Mouse (Mus musculus): ENCODE measurements around the gene Col27a1. TPM values are rescaled to one million over a fixed set of nuclear protein-coding genes. Genes with fewer than 3 reads are reported as not detected.

Col27a1 gene
- polyA plus RNA-seq, 1 experiment from 2014 or later = 22.3 TPM

- WGBS = 59% methylated on average over 5 of the region's 5 CpGs
- Histone ChIP-seq H3K4me3 (replicated peaks) (no peak overlapping the region), H3K4me1 (peaks cover 26% of the 10 kb centered on the region), H3K4me2 (replicated peaks) (no peak overlapping the region), H3K9ac (no peak overlapping the region), H3K27me3 (no peaks in the 10 kb centered on the region; the same call in 1 of the 2 replicates), H3K36me3 (peaks cover 18% of the 10 kb centered on the region), H3K27ac (replicated peaks) (0 out of 2 replicates have a peak overlapping the region, but pooled peaks have one; percentile 24), H3K9me3 (replicated peaks) (no peaks in the 10 kb centered on the region)
- no peak for ATAC-seq (ENCODE audit: insufficient number of reproducible peaks, low FRiP score, low TSS enrichment, low read depth)
These were observed 24.9 kb downstream of the Col27a1 start for GRCm38 (mm10) chr4:63238722-63239121.

- H3K4me3 ChIP-seq (replicated peaks) = no peak overlapping the region
- H3K4me1 ChIP-seq = peaks cover 17% of the 10 kb centered on the region
- H3K9me3 ChIP-seq (replicated peaks) = no peaks in the 10 kb centered on the region
- no peak overlapping the region for H3K9ac ChIP-seq
- no peaks in the 10 kb centered on the region for H3K27me3 ChIP-seq
- peaks cover 20% of the 10 kb centered on the region for H3K36me3 ChIP-seq
- no peak for ATAC-seq (ENCODE audit: insufficient number of reproducible peaks, low FRiP score, low TSS enrichment, low read depth)
- 92% methylated on average over 3 of the region's 3 CpGs for WGBS
- no peak overlapping the region for H3K4me2 ChIP-seq (replicated peaks)
- no peak overlapping the region for H3K27ac ChIP-seq (replicated peaks)
These were observed 27.2 kb downstream of the Col27a1 start for GRCm38 (mm10) chr4:63241031-63241430.

GRCm38 (mm10) chr4:63247991-63248390 is 34.2 kb downstream of the Col27a1 start:
- ATAC-seq (ENCODE audit: insufficient number of reproducible peaks, low FRiP score, low TSS enrichment, low read depth) = no peak
- Histone ChIP-seq H3K9ac (no peak overlapping the region), H3K27ac (replicated peaks) (no peak overlapping the region), H3K9me3 (replicated peaks) (no peaks in the 10 kb centered on the region), H3K4me2 (replicated peaks) (no peak overlapping the region), H3K27me3 (no peaks in the 10 kb centered on the region), H3K4me3 (replicated peaks) (no peak overlapping the region), H3K36me3 (peaks cover 29% of the 10 kb centered on the region), H3K4me1 (no peaks in the 10 kb centered on the region)

GRCm38 (mm10) chr4:63248951-63249350 is 35.1 kb downstream of the Col27a1 start:
- Histone ChIP-seq H3K9me3 (replicated peaks) (no peaks in the 10 kb centered on the region), H3K4me3 (replicated peaks) (no peak overlapping the region), H3K4me1 (peaks cover 7% of the 10 kb centered on the region; the same call in 1 of the 2 replicates), H3K4me2 (replicated peaks) (no peak overlapping the region), H3K36me3 (peaks cover 27% of the 10 kb centered on the region), H3K27me3 (no peaks in the 10 kb centered on the region), H3K9ac (no peak overlapping the region), H3K27ac (replicated peaks) (no peak overlapping the region)
- ATAC-seq (ENCODE audit: insufficient number of reproducible peaks, low FRiP score, low TSS enrichment, low read depth) = no peak
- 78% methylated on average over 6 of the region's 6 CpGs for WGBS

- Histone ChIP-seq H3K9ac (no peak overlapping the region), H3K27me3 (no peaks in the 10 kb centered on the region), H3K36me3 (peaks cover 31% of the 10 kb centered on the region), H3K4me3 (replicated peaks) (no peak overlapping the region), H3K27ac (replicated peaks) (0 out of 2 replicates have a peak overlapping the region, but pooled peaks have one; percentile 7), H3K4me2 (replicated peaks) (no peak overlapping the region), H3K9me3 (replicated peaks) (no peaks in the 10 kb centered on the region), H3K4me1 (peaks cover 12% of the 10 kb centered on the region)
- no peak for ATAC-seq (ENCODE audit: insufficient number of reproducible peaks, low FRiP score, low TSS enrichment, low read depth)
- WGBS = 75% methylated on average over 11 of the region's 11 CpGs
These were observed 38.0 kb downstream of the Col27a1 start for GRCm38 (mm10) chr4:63251760-63252159.

GRCm38 (mm10) chr4:63253716-63254115 is 39.9 kb downstream of the Col27a1 start:
- H3K9me3 ChIP-seq (replicated peaks) = no peaks in the 10 kb centered on the region
- no peaks in the 10 kb centered on the region for H3K27me3 ChIP-seq
- H3K4me2 ChIP-seq (replicated peaks) = no peak overlapping the region
- peaks cover 12% of the 10 kb centered on the region for H3K4me1 ChIP-seq
- H3K27ac ChIP-seq (replicated peaks) = peak overlapping the region; percentile 28; the same call in 1 of the 2 replicates
- peak; percentile 75 for ATAC-seq (ENCODE audit: insufficient number of reproducible peaks, low FRiP score, low TSS enrichment, low read depth)
- H3K9ac ChIP-seq = no peak overlapping the region
- H3K4me3 ChIP-seq (replicated peaks) = no peak overlapping the region
- H3K36me3 ChIP-seq = peaks cover 26% of the 10 kb centered on the region
- 70% methylated on average over 6 of the region's 6 CpGs for WGBS

GRCm38 (mm10) chr4:63254151-63254550 is 40.3 kb downstream of the Col27a1 start:
- no peaks in the 10 kb centered on the region for H3K9me3 ChIP-seq (replicated peaks)
- 76% methylated on average over 2 of the region's 2 CpGs for WGBS
- peaks cover 12% of the 10 kb centered on the region for H3K4me1 ChIP-seq
- no peak overlapping the region for H3K4me3 ChIP-seq (replicated peaks)
- peak overlapping the region; percentile 65 for H3K27ac ChIP-seq (replicated peaks)
- 0 out of 2 replicates have a peak, but pooled peaks have one; percentile 1 for ATAC-seq (ENCODE audit: insufficient number of reproducible peaks, low FRiP score, low TSS enrichment, low read depth)
- peaks cover 26% of the 10 kb centered on the region for H3K36me3 ChIP-seq
- no peak overlapping the region for H3K9ac ChIP-seq
- no peak overlapping the region for H3K4me2 ChIP-seq (replicated peaks)
- H3K27me3 ChIP-seq = no peaks in the 10 kb centered on the region

- no peak for ATAC-seq (ENCODE audit: insufficient number of reproducible peaks, low FRiP score, low TSS enrichment, low read depth)
- no peak overlapping the region for H3K27ac ChIP-seq (replicated peaks)
- no peak overlapping the region for H3K4me2 ChIP-seq (replicated peaks)
- no peak overlapping the region for H3K4me3 ChIP-seq (replicated peaks)
- peaks cover 25% of the 10 kb centered on the region for H3K36me3 ChIP-seq
- WGBS = 75% methylated on average over 2 of the region's 2 CpGs
- peaks cover 12% of the 10 kb centered on the region for H3K4me1 ChIP-seq
- no peaks in the 10 kb centered on the region for H3K27me3 ChIP-seq
- H3K9me3 ChIP-seq (replicated peaks) = no peaks in the 10 kb centered on the region
- no peak overlapping the region for H3K9ac ChIP-seq
These were observed 42.6 kb downstream of the Col27a1 start for GRCm38 (mm10) chr4:63256371-63256770.

GRCm38 (mm10) chr4:63257346-63257745 is 43.5 kb downstream of the Col27a1 start:
- H3K36me3 ChIP-seq = peaks cover 29% of the 10 kb centered on the region

GRCm38 (mm10) chr4:63258096-63258495 is 44.3 kb downstream of the Col27a1 start:
- H3K27me3 ChIP-seq = no peaks in the 10 kb centered on the region
- 90% methylated on average over 14 of the region's 14 CpGs for WGBS
- peaks cover 19% of the 10 kb centered on the region for H3K4me1 ChIP-seq
- H3K27ac ChIP-seq (replicated peaks) = no peak overlapping the region
- H3K9me3 ChIP-seq (replicated peaks) = no peaks in the 10 kb centered on the region
- no peak for ATAC-seq (ENCODE audit: insufficient number of reproducible peaks, low FRiP score, low TSS enrichment, low read depth)
- peaks cover 29% of the 10 kb centered on the region for H3K36me3 ChIP-seq
- H3K4me3 ChIP-seq (replicated peaks) = no peak overlapping the region
- no peak overlapping the region for H3K4me2 ChIP-seq (replicated peaks)
- H3K9ac ChIP-seq = no peak overlapping the region

More at GRCm38 (mm10) chr4:63257346-63257745, 43.5 kb downstream of the Col27a1 start:
- 67% methylated on average over 7 of the region's 7 CpGs for WGBS
- Histone ChIP-seq H3K4me3 (replicated peaks) (no peak overlapping the region), H3K27ac (replicated peaks) (no peak overlapping the region), H3K4me1 (peaks cover 16% of the 10 kb centered on the region), H3K4me2 (replicated peaks) (no peak overlapping the region), H3K27me3 (no peaks in the 10 kb centered on the region), H3K9ac (no peak overlapping the region), H3K9me3 (replicated peaks) (no peaks in the 10 kb centered on the region)
- no peak for ATAC-seq (ENCODE audit: insufficient number of reproducible peaks, low FRiP score, low TSS enrichment, low read depth)

GRCm38 (mm10) chr4:63259066-63259465 is 45.3 kb downstream of the Col27a1 start:
- Histone ChIP-seq H3K4me3 (replicated peaks) (no peak overlapping the region), H3K36me3 (peaks cover 33% of the 10 kb centered on the region), H3K4me2 (replicated peaks) (no peak overlapping the region), H3K9me3 (replicated peaks) (no peaks in the 10 kb centered on the region), H3K27ac (replicated peaks) (no peak overlapping the region), H3K9ac (no peak overlapping the region), H3K27me3 (no peaks in the 10 kb centered on the region), H3K4me1 (peaks cover 11% of the 10 kb centered on the region)
- 84% methylated on average over 6 of the region's 6 CpGs for WGBS
- no peak for ATAC-seq (ENCODE audit: insufficient number of reproducible peaks, low FRiP score, low TSS enrichment, low read depth)

- 67% methylated on average over 10 of the region's 10 CpGs for WGBS
- Histone ChIP-seq H3K9ac (no peak overlapping the region), H3K4me2 (replicated peaks) (no peak overlapping the region), H3K4me3 (replicated peaks) (no peak overlapping the region), H3K9me3 (replicated peaks) (no peaks in the 10 kb centered on the region), H3K27me3 (no peaks in the 10 kb centered on the region), H3K4me1 (0 out of 2 replicates have a peak, but pooled peaks cover 8% of the 10 kb centered on the region), H3K27ac (replicated peaks) (no peak overlapping the region), H3K36me3 (peaks cover 39% of the 10 kb centered on the region)
- no peak for ATAC-seq (ENCODE audit: insufficient number of reproducible peaks, low FRiP score, low TSS enrichment, low read depth)
These were observed 46.7 kb downstream of the Col27a1 start for GRCm38 (mm10) chr4:63260506-63260905.

Data from embryonic facial prominence, embryonic 15.5 days (tissue).